Mouse (Mus musculus): Measurements from ENCODE around the gene Mbd4.
A peak's percentile ranks its signal among the peaks of the same experiment; 100 is the strongest.

Mbd4 gene

GRCm38 (mm10) chr6:115859258-115859657, 6.1 kb upstream of the Mbd4 start:
- no peak for DNase-seq (ENCODE audit: low read depth, low spot score)

- DNase-seq (ENCODE audit: low read depth, low spot score): no peak
Observed at GRCm38 (mm10) chr6:115856361-115856745, 3.2 kb upstream of the Mbd4 start.

- no peak for DNase-seq (ENCODE audit: low read depth, low spot score)
Observed at GRCm38 (mm10) chr6:115855733-115856360, 2.7 kb upstream of the Mbd4 start.

- peak; percentile 73 for DNase-seq (ENCODE audit: low read depth, low spot score)
Observed at GRCm38 (mm10) chr6:115854432-115854831, 1.3 kb upstream of the Mbd4 start.

GRCm38 (mm10) chr6:115853985-115854384, 814 bp upstream of the Mbd4 start:
- no peak for DNase-seq (ENCODE audit: low read depth, low spot score)

- no peak for DNase-seq (ENCODE audit: low read depth, low spot score)
Observed at GRCm38 (mm10) chr6:115852446-115853090, 603 bp downstream of the Mbd4 start.

GRCm38 (mm10) chr6:115848598-115849304, 4.4 kb downstream of the Mbd4 start:
- DNase-seq (ENCODE audit: low read depth, low spot score): no peak

GRCm38 (mm10) chr6:115846640-115847411, 6.3 kb downstream of the Mbd4 start:
- peak; percentile 90 for DNase-seq (ENCODE audit: low read depth, low spot score)

GRCm38 (mm10) chr6:115845006-115845405, 8.2 kb downstream of the Mbd4 start:
- no peak for DNase-seq (ENCODE audit: low read depth, low spot score)

- no peak for DNase-seq (ENCODE audit: low read depth, low spot score)
Observed at GRCm38 (mm10) chr6:115838745-115839144, 14.4 kb downstream of the Mbd4 start.

- DNase-seq (ENCODE audit: low read depth, low spot score): no peak
Observed at GRCm38 (mm10) chr6:115838161-115838597, 15.0 kb downstream of the Mbd4 start, which contains the start of gene Efcab12. TSS of gene Efcab12 (minus strand) at chr6:115838412.

- DNase-seq (ENCODE audit: low read depth, low spot score): peak; percentile 67
Observed at GRCm38 (mm10) chr6:115833861-115834260, 19.3 kb downstream of the Mbd4 start.

- peak; percentile 44 for DNase-seq (ENCODE audit: low read depth, low spot score)
Observed at GRCm38 (mm10) chr6:115832152-115832850, 20.9 kb downstream of the Mbd4 start.

- DNase-seq (ENCODE audit: low read depth, low spot score): peak; percentile 23
Observed at GRCm38 (mm10) chr6:115830779-115831601, 22.2 kb downstream of the Mbd4 start.

- peak; percentile 97 for DNase-seq (ENCODE audit: low read depth, low spot score)
Observed at GRCm38 (mm10) chr6:115823850-115824464, 29.2 kb downstream of the Mbd4 start.

- DNase-seq (ENCODE audit: low read depth, low spot score): no peak
Observed at GRCm38 (mm10) chr6:115821216-115821993, 31.8 kb downstream of the Mbd4 start.

GRCm38 (mm10) chr6:115818129-115818528, 35.0 kb downstream of the Mbd4 start:
- no peak for DNase-seq (ENCODE audit: low read depth, low spot score)

- DNase-seq (ENCODE audit: low read depth, low spot score): no peak
Observed at GRCm38 (mm10) chr6:115815041-115815440, 38.1 kb downstream of the Mbd4 start.

- DNase-seq (ENCODE audit: low read depth, low spot score): peak; percentile 89
Observed at GRCm38 (mm10) chr6:115814104-115814503, 39.1 kb downstream of the Mbd4 start.

Measured in 3T3-L1 (cell line).